In genomic region chr9:75440796-75441666, GRCm38 (mm10) we compare ENCODE assay signal across 8 mouse cellular contexts. TPM values are rescaled to one million over a fixed set of nuclear protein-coding genes. Genes with fewer than 3 reads are reported as not detected.
DNase-seq lines count a peak whose midpoint lies in the region; ATAC-seq lines count a peak whose summit lies in the region.

Gene Leo1 (plus strand): TSS chr9:75441524.

- H3K4me3 ChIP-seq in hindbrain, embryonic 13.5 days, result peak within 1 kb of the TSS; percentile 87

- peak within 1 kb of the TSS; percentile 87 for H3K27ac ChIP-seq in hindbrain, embryonic 13.5 days

- peaks cover 13% of the 10 kb centered on the region for H3K4me1 ChIP-seq in hindbrain, embryonic 13.5 days (replicated peaks)

- peak within 1 kb of the TSS; percentile 89 for H3K4me2 ChIP-seq in hindbrain, embryonic 13.5 days

- peaks cover 17% of the 10 kb centered on the region for H3K36me3 ChIP-seq in hindbrain, embryonic 13.5 days

- WGBS in hindbrain, embryonic 13.5 days, result under 1% methylated on average over 45 of the region's 45 CpGs

- H3K27me3 ChIP-seq in hindbrain, embryonic 13.5 days, result no peaks in the 10 kb centered on the region

- no peaks in the 10 kb centered on the region for H3K9me3 ChIP-seq in hindbrain, embryonic 13.5 days

- DNase-seq in Muller cell, postnatal 12 days (ENCODE audit: inconsistent ontology term), result peak; percentile 87
- DNase-seq in cerebellum, adult 9-11 months, result peak; percentile 94
- DNase-seq in frontal cortex, postnatal 10 days (ENCODE audit: low spot score in 2 of 2), result peak; percentile 85 to 87
- peak; percentile 65 to 72 for DNase-seq in layer of hippocampus, postnatal 25 days (ENCODE audit: extremely low spot score in 1 of 2, low spot score in 1 of 2)
- DNase-seq in lung, postnatal 25 days (ENCODE audit: low spot score), result peak; percentile 94
- DNase-seq in retina, embryonic 14.5 days (ENCODE audit: low spot score), result peak; percentile 94
- DNase-seq in thymus, postnatal 4 days, result peak; percentile 86

- ATAC-seq in hindbrain, embryonic 13.5 days (ENCODE audit: low FRiP score), result peak; percentile 94

- H3K9ac ChIP-seq in hindbrain, embryonic 13.5 days, result peak within 1 kb of the TSS; percentile 93

RNA-seq across cellular contexts. Expression of gene Leo1, which starts in this region (rescaled TPM):
- 43.3 and 44.5 TPM in 2 replicates for polyA plus RNA-seq in hindbrain, embryonic 13.5 days (2015; fragmentation: Nextera tagmentation; extraction: Ambion mirVana)
- total RNA-seq in layer of hippocampus, postnatal 25 days (2021), result 10 to 100 TPM; 21.7 to 23.3 TPM

Comparison
In these comparisons a context has a peak if more than half of its experiments do, and no peak if none do; other contexts are left out.
1. Peak in every context shown above with its lines: DNase-seq, ATAC-seq, H3K4me3 ChIP-seq and H3K27ac ChIP-seq.